Mouse (Mus musculus) left cerebral cortex, adult 2 months (tissue): ENCODE measurements around the gene Gpr3. TPM values are rescaled to one million over a fixed set of nuclear protein-coding genes. Genes with fewer than 3 reads are reported as not detected.

Experiments
- DNase-seq, 2 experiments: peaks; one replicate each; pipeline ENCODE4 v3.0.0; 2021 to 2022; ENCODE audit warnings: low spot score in 2 of 2, mixed read lengths in 1 of 2; ENCODE audit errors: extremely low spot score in 1 of 2
- H3K27ac ChIP-seq: fragments of 200-600 bp; 2 replicates; pipeline ENCODE4 v1.8.1; 2022
- H3K4me3 ChIP-seq: fragments of 200-600 bp; 2 replicates; pipeline ENCODE4 v1.8.1; 2022
- CTCF ChIP-seq: fragments of 200-600 bp; IDR thresholded peaks from 2 replicates; pipeline ENCODE4 v1.8.1; 2022; ENCODE audit warnings: antibody characterized with exemption, mild to moderate bottlenecking, moderate library complexity
- intact Hi-C: fragments of 180-260 bp; cut with DNase I; formaldehyde crosslinking; loops from one replicate; pipeline ENCODE4 v1.15.1; 2025
- total RNA-seq, 2 experiments: library from RNA; stranded (reverse); gene quantifications; 2 replicates each; pipeline ENCODE4 v1.2.3; 2021

Gpr3 gene
- total RNA-seq, 2 experiments from 2014 or later: 12.5 to 15.6 TPM

GRCm38 (mm10) chr4:133196136-133196535 is 16.2 kb downstream of the Gpr3 start:
- Histone ChIP-seq H3K4me3 (no peak overlapping the region), H3K27ac (no peak overlapping the region)
- DNase-seq: no peak
- intact Hi-C loops: loop anchor here (5.0 kb wide), 1 partner anchor 64 kb away; the partner anchor contains the start of gene Wasf2
- no peak for TF ChIP-seq CTCF

- no peak overlapping the region for H3K4me3 ChIP-seq
- intact Hi-C loops: loop anchor here (5.0 kb wide), 1 partner anchor 63 kb away; the partner anchor contains the start of gene Wasf2
- DNase-seq: no peak
- no peak overlapping the region for H3K27ac ChIP-seq
- no peak for TF ChIP-seq CTCF
Measured at GRCm38 (mm10) chr4:133195014-133195413, 17.3 kb downstream of the Gpr3 start.

- no peak overlapping the region for H3K4me3 ChIP-seq
- no peak overlapping the region for H3K27ac ChIP-seq
- intact Hi-C loops: no loop called here
- TF ChIP-seq CTCF: no peak
- no peak for DNase-seq
Measured at GRCm38 (mm10) chr4:133194482-133194881, 17.9 kb downstream of the Gpr3 start.

- intact Hi-C loops: no loop called here
- TF ChIP-seq CTCF: no peak
- Histone ChIP-seq H3K27ac (no peak overlapping the region), H3K4me3 (no peak overlapping the region)
- no peak for DNase-seq
Measured at GRCm38 (mm10) chr4:133189396-133189795, 22.9 kb downstream of the Gpr3 start.

- intact Hi-C loops: no loop called here
- Histone ChIP-seq H3K27ac (no peak overlapping the region), H3K4me3 (no peak overlapping the region)
- no peak for DNase-seq
- no peak; the same call in 1 of the 2 replicates for TF ChIP-seq CTCF
Measured at GRCm38 (mm10) chr4:133186856-133187255, 25.5 kb downstream of the Gpr3 start.

GRCm38 (mm10) chr4:133185893-133186292 is 26.4 kb downstream of the Gpr3 start:
- intact Hi-C loops: no loop called here
- no peak for TF ChIP-seq CTCF

GRCm38 (mm10) chr4:133184898-133185665 is 27.3 kb downstream of the Gpr3 start:
- no peak for DNase-seq
- no peak for TF ChIP-seq CTCF
- intact Hi-C loops: no loop called here

More at GRCm38 (mm10) chr4:133185893-133186292, 26.4 kb downstream of the Gpr3 start:
- DNase-seq: no peak
- no peak overlapping the region for H3K27ac ChIP-seq
- H3K4me3 ChIP-seq: no peak overlapping the region

GRCm38 (mm10) chr4:133184031-133184897 is 28.1 kb downstream of the Gpr3 start:
- H3K4me3 ChIP-seq: no peak overlapping the region
- H3K27ac ChIP-seq: no peak overlapping the region
- no peak for TF ChIP-seq CTCF
- no peak for DNase-seq
- intact Hi-C loops: no loop called here

More at GRCm38 (mm10) chr4:133184898-133185665, 27.3 kb downstream of the Gpr3 start:
- no peak overlapping the region for H3K4me3 ChIP-seq
- H3K27ac ChIP-seq: no peak overlapping the region; the same call in 1 of the 2 replicates

- DNase-seq: no peak
- Histone ChIP-seq H3K4me3 (no peak overlapping the region), H3K27ac (no peak overlapping the region)
- TF ChIP-seq CTCF: no peak
- intact Hi-C loops: no loop called here
Measured at GRCm38 (mm10) chr4:133182439-133183033, 29.8 kb downstream of the Gpr3 start.

- Histone ChIP-seq H3K27ac (no peak overlapping the region), H3K4me3 (no peak overlapping the region)
- no peak for TF ChIP-seq CTCF
- intact Hi-C loops: no loop called here
- no peak for DNase-seq
Measured at GRCm38 (mm10) chr4:133179258-133179657, 33.1 kb downstream of the Gpr3 start.

GRCm38 (mm10) chr4:133178305-133178704 is 34.0 kb downstream of the Gpr3 start:
- TF ChIP-seq CTCF: no peak
- DNase-seq: no peak
- no peak overlapping the region for H3K27ac ChIP-seq
- H3K4me3 ChIP-seq: no peak overlapping the region
- intact Hi-C loops: no loop called here
